Mouse (Mus musculus) spleen, postnatal 14 days (tissue): ENCODE data around the gene Kdm5a.

ENCODE experiments used
- DNase-seq, 2 experiments: peaks; one replicate each; pipeline ENCODE4 v3.0.0; 2021 to 2022; ENCODE audit warnings: low spot score in 2 of 2

The Kdm5a gene

DNA sequence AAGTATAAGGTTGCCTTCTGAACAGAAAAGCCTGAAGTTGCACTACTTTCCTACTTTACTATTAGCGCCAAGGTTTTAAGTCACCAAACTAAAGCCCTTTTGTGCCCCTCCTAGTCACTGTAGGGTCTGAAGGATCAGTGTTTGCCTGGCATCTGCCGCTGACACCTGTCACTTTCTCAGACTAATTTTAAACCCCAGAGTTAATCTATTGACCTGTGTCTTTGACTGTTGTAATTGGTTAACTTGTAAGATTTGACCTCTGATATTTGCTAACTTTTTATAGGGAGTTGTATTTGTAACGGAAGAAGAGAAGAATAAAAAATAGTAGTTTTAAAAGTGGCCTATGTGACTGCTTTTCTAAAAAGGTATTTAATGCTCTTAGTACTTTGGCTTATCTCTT, 74.2 kb downstream of the Kdm5a start:
- DNase-seq = no peak

DNA sequence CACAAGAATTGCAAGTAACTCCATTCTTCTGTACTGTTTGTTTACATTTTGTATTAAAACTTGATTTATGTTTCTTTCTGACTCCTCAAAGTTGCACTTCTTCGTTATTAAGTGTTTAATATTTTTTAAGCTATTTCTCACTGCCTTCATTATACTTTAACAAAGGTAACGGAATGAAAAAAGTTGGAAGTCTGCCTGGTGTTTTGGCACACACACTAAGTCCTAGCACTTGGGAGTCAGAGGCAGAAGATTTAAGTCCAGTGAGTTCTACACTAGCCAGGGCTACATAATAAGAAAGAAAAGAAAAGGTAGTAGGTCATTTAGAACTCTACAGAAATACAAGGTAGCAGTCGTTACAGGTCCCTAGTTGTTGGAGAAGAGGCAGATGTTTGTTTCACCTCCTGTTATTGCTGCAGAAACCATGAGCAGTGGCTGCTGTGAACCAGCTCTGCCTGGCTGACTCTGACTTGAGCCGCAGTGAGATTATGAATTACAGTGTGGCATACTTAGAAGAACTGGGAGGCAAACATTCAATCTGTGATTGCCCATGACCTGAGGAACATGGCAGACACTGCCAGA, 78.3 kb downstream of the Kdm5a start:
- no peak for DNase-seq

DNA sequence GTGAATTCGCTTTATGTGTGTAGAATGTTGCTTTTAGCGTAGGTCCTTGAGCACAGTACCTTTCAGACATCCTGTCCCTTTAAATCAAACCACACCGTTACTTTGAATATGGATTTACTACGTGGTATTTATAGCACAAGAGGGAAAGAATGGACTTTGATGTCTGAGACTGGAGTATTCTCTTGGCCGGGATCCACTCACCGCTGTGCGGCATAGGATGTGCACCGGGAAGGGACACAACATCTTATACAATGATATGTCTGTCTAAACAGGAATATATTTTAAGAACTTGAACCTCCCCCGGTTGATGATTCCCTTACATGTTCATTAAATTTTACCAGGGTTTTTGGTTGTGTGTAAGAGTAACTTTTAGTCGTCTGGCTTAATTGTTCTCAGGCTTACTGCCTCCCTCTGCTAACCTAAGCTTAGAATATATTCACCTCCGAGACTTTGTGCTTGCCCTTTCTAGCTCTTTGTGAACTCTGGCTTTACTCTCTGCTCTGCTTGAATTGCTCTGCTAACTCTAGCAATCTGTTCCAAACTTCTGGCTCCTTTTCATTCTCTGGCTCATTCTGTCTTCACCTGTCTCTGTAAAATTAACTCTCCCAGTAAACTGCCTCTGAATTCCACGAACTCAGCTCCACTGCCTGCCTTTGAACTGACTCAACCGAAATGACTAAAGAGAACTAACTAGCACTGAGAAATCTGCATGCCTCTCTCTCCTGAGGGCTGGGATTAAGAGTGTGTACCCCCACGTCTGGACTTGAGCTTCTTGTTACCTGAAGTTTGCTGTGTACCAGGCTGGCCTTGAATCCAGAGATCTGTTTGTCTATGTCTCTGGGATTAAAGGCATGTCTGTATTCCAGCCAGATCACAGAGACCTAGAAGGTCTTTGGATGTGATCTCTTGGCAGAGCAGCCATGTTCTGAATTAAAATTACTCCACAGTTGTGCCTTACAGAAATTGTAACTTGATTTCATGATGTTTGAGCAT, 79.7 kb downstream of the Kdm5a start:
- DNase-seq = no peak

GRCm38 (mm10) chr6:120450208-120450607, 86.3 kb downstream of the Kdm5a start:
- DNase-seq = no peak

DNA sequence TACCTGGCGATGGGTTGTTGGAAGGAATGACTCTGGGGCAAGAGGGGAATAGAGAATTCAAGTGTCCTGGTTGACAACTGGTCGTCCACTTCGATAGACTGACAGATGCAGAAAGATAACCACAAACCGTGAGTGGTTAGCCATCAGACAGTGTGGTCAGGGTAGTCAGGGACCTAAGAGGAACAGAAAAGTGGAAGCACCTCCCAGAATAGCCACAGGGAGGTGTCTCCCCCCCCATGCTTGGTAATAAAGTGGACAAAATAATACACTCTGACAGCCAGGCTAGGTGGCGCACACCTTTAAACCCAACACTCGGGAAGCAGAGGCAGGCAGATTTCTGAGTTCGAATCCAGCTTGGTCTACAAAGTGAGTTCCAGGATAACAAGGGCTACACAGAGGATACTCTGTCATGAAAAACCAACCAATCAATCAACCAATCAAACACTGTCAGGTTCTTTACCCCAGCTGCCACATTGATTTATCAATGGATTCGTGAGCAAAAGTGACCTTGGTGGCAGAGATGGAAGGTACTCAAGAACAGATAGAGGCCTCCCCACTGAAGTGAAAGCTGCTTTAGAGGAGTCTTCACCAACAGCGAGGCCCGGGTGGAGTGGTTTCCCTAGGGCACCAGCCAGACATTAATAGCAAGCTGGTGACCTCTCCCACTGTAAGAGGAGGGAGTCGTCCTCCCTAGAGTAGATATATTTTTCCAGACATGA, 88.6 kb downstream of the Kdm5a start:
- DNase-seq = no peak

DNA sequence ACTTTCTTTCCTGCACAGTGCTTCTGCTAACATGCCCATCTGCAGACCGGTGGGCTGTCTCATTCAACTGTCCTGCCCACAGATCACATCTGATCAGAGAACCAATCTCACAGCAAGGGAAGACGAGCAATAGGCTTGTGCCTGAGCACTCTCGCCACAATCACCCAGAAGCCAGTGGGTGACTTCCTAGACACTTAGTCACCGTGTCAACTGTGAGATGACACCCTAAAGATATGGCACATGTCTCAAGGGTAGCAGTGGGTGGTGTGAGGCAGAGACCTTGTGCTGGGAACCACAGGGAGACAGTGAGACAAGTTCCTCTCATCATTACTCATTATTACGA, 89.2 kb downstream of the Kdm5a start:
- DNase-seq = no peak

DNA sequence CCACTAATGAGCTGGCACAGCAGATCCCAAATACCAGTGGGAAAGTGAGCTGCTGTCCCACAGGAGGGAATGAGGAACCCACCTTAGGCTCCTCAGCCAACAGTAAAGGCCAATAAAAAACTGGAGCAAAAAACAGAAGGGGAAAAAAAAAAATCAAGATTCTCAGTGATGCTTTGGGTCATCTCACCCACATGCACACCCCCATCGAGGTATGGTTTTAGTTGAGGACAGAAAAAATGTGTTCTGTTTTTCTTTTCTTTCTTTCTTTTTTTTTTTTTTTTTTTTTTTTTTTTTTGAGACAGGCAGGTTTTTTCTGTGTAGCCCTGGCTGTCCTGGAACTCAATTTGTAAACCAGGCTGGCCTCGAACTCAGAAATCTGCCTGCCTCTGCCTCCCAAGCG, 89.6 kb downstream of the Kdm5a start:
- no peak for DNase-seq

DNA sequence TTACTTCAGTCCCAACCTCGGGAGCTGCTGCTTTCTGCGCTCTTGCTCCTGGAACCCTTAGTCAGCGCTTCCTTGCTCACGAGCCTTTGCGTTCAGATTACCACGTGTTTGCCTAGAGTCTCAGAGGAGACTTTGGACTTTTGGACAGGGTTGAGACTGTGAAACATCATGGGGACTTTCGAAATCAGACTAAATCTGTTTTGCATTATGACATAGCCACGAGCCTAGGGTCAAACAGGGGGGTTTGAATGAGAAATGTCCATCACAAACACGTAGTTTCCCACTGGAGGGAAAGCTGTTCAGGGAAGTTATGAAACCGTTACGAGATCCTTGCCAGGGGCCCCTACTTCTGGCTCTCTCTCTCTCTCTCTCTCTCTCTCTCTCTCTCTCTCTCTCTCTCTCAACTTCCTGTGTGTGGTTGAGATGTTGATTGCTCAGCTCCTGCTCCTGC, 90.7 kb downstream of the Kdm5a start:
- DNase-seq = no peak

GRCm38 (mm10) chr6:120457074-120457473, 93.2 kb downstream of the Kdm5a start:
- no peak for DNase-seq

- DNase-seq = no peak
Observed at GRCm38 (mm10) chr6:120457751-120458150, 93.8 kb downstream of the Kdm5a start.

- no peak for DNase-seq
Observed at GRCm38 (mm10) chr6:120461217-120461616, 97.3 kb downstream of the Kdm5a start.

DNA sequence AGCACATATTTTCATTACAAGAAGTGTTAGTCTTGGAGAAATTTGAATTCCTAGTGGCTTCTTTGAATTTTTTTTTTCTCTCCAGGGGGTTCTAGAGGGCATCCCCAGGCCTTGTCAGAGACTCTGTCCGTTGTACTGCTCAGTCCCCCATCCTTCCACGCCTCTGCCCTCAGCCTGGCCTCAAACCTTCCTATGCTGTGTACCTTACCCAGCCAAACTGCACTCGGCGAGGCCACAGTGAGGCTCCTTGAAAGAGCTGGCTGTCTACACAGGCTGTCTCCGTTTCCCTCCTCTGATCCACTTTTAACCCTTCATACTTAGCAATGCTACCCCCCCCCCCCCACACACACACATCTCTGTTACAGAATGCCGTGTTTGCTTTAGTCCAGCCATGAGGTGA, 98.3 kb downstream of the Kdm5a start:
- no peak for DNase-seq

DNA sequence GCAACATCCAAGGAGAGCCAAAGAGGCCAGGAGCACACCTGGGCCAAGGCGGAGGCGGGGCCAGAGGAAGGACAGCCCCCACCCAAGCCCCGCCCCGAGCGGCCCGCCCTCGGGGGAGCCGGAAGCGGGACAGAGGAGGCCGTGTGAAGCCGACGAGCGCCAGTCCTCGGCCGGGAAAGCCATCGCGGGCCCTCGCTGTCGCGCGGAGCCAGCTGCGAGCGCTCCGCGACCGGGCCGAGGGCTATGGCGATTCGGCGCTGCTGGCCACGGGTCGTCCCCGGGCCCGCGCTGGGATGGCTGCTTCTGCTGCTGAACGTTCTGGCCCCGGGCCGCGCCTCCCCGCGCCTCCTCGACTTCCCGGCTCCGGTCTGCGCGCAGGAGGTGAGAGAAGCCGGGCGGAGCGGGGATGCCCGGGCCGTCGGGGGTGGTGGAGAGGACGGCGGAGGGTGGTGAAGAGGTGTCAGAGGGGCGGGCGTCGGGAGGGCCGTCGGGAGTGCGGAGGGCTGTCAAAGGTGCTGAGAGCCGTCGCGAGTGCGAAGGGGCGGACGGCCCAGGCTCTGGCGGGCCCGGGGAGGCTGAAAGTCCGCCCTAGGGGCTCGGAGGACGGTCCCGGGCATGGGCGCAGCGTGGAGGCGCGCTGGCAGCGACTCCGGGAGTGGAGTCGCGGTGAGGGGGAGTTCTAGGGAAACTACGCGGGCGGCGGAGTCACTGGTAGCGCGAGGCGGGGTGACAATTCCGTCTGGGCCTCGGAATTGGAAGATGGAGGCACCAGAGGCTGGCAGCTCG, 99.4 kb downstream of the Kdm5a start, which contains the start of gene Il17ra:
TSS of gene Il17ra (plus strand) at position 162 of the 786 bp plus-strand sequence.
- peak; percentile 76 to 80 for DNase-seq

DNA sequence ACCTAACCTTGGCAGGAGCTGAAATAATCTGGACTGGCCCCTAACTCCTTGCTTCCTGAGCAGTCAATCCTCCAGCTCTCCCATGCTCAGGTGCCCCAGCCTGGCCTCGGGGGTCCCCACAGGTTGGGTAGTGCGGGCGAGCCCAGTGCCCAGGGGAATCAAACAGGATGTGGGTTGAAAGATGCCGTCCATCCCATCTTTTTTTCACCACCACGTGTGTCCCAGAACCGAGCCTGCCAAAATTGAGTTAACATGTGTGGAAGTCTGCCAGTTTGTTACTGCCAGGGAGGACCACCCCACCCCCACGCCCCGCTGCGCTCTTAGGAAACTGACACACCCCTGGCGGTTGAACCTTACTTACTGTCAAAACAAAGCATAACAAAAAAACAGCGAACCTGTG, 100.0 kb downstream of the Kdm5a start:
- DNase-seq = peak in 1 of 2 experiments; percentile 41

DNA sequence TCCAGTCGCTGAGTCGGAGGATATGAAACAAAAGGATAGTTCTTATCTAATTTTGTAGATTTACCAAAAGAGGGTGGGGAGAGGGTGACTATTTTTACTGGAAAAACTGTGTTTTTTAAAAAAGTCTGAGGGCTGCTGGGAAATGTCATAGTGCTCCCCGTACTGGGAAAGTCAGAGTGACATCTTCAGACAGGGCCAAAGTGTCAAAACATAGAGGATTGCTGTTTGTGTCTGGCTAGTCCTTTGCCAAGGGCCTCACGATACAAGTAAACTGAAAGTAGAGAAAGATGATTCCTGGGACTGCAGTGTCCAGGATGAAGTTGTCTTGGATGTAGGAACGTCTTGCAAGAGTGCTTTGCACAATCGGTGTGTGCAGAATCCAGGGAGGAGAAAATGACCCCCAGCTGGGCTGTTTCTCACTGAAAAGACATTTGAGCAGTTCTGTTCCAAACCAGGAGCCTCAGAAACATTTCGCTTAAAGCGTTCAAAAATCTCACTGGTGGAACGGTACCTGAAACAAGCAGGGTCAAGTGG, 100.5 kb downstream of the Kdm5a start:
- DNase-seq = no peak

- no peak for DNase-seq
Observed at GRCm38 (mm10) chr6:120465393-120465792, 101.5 kb downstream of the Kdm5a start.

DNA sequence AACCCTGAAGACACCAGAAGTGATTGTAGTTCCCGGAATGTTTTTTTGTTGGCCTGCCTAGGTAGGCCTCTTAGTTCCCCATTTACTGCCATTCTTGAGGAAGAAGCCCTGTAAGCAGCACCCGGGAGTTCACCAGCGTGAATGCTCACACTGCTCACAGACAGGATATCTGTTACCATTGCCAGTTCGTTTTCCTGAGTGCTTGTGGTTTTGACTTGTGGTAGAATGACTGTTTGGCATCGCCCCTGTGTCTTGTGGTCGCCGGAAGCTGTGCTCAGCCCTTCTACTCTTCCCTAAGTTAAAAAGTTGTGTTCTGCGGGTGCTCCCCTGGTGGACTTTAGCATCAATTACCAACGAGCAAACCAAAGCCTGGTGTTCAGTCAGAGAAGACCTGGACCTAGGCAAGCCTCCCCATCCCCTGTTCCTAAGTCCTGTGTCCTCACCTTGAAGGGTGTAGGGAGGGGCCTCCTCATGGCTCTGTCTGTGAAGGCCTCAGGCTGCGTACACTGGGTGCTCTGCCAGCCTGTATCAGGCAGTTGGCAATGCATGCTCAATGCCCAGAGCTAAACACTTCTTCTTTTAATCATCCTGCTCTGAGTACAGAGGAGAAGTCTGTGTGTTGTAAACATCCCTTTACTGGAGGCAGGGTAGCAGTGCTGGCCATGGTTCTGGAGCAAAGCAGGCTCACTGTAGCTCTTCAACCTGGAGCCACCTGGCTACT, 102.8 kb downstream of the Kdm5a start:
- peak in 1 of 2 experiments; percentile 35 for DNase-seq

DNA sequence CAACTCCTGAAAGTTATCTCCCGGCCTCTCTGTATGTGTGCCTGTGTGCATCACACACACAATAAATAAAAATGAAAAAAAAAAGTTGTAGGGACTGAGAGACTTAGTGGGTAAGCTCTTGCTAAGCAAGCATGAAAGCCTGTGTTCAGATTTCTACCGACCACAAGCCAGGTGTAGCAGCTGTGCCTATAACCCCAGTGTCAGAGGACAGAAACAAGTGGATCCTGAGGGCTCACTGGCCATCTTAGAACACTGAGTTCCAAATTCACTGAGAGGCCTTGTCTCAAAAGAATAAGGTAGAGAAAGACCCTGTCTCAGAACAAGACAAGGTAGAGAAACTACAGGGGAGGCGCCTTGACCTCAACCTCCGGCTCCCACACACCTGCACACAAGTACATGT, 104.3 kb downstream of the Kdm5a start:
- DNase-seq = no peak

GRCm38 (mm10) chr6:120469268-120469667, 105.3 kb downstream of the Kdm5a start:
- DNase-seq = no peak

DNA sequence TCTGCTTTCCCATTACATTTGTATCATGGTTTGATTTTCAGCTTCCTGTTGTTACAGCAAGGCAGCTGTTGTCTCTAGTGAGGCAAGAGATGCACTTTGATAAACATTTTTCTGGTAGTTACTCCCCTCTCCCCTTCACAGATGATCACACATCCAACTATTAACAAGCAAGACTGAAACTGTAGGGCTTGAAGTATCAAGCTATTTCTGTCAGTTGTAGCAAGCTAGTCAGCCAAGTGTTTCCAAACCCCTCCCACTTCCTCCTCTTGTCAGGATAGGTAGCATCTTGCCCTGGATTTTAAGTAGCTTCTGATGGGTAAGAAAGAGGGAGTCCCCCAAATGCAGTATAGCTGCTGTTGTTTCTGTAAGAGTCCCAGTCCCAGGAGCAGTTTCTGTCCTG, 105.8 kb downstream of the Kdm5a start:
- no peak for DNase-seq

DNA sequence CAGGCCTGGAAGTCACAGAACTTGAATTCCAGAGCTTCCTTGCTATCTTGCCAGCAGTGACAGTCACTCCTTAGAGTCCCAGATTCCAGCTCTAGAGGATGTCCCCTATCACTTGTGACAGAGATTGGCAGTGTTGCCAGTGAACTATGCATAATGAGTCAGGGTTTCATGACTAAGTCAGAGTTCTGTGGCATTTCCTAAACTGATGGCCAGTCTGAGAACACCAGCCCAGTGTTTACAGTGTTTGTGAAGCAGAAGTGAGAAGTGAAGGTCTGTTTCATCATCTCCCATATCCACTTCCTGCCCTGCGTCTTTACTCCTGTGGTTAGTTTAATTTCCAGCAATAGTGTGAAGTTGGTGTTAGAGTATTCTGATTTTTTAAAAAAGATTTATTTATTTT, 106.7 kb downstream of the Kdm5a start:
- no peak for DNase-seq
